Mouse (Mus musculus): Measurements from ENCODE around the gene Scgb2b24. TPM values are rescaled to one million over a fixed set of nuclear protein-coding genes. Genes with fewer than 3 reads are reported as not detected.

The Scgb2b24 gene
- not detected in 2 replicates for polyA plus RNA-seq (2012; ENCODE audit: insufficient read depth, insufficient read length, missing spikeins)

GRCm38 (mm10) chr7:33739212-33739611 is at the start of gene Scgb2b24:
Gene Scgb2b24 (minus strand): TSS chr7:33739312.
- no peak within 1 kb of the TSS for H3K4me3 ChIP-seq (ENCODE audit: insufficient read depth, low read depth, low read length)
- no peaks in the 10 kb centered on the region for H3K4me1 ChIP-seq (ENCODE audit: control insufficient read depth, insufficient read depth, insufficient read length, low read length)

DNA sequence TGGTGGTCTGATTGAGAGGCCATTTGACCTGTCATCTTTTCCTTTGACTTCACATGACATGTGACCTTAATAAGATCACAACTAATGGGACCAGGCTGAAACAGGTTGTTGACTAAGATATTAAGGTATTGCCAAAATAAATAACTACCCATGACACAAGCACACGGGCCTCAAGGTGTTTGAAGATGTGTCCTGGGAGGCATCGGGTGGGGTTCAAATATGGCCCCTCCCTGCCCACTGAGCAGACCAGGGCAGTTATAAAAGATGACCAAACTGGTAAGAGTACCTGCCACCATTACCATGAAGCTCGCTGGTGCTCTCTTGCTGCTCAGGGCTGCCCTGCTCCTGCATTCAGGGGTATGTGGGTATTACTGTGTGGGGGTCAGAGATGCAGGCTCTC is 4.4 kb upstream of the Scgb2b24 start, which contains the start of gene Scgb1b24:
Scgb1b24 (plus strand) TSS at position 301 of the 400 bp plus-strand sequence.
- Histone ChIP-seq H3K4me3 (ENCODE audit: insufficient read depth, low read depth, low read length) (no peak within 1 kb of the TSS), H3K4me1 (ENCODE audit: control insufficient read depth, insufficient read depth, insufficient read length, low read length) (no peaks in the 10 kb centered on the region), H3K27ac (replicated peaks; ENCODE audit: low read depth, low read length) (no peak within 1 kb of the TSS)

More at GRCm38 (mm10) chr7:33739212-33739611, at the start of gene Scgb2b24:
- no peak within 1 kb of the TSS for H3K27ac ChIP-seq (replicated peaks; ENCODE audit: low read depth, low read length)

- Histone ChIP-seq H3K4me3 (ENCODE audit: insufficient read depth, low read depth, low read length) (no peak overlapping the region), H3K27ac (replicated peaks; ENCODE audit: low read depth, low read length) (no peak overlapping the region), H3K4me1 (ENCODE audit: control insufficient read depth, insufficient read depth, insufficient read length, low read length) (no peaks in the 10 kb centered on the region)
These were observed 49.2 kb downstream of the Scgb2b24 start for GRCm38 (mm10) chr7:33689864-33690263.

Other genes with a start within 250 kb of the Scgb2b24 start
- not detected in 2 replicates for gene Scgb2b21, start 218.9 kb downstream of the Scgb2b24 start, polyA plus RNA-seq (2012; ENCODE audit: insufficient read depth, insufficient read length, missing spikeins)
- gene Scgb1b24, start 4.5 kb upstream of the Scgb2b24 start, polyA plus RNA-seq (2012; ENCODE audit: insufficient read depth, insufficient read length, missing spikeins), result not detected in 2 replicates
- gene Scgb2b26, start 205.7 kb upstream of the Scgb2b24 start, polyA plus RNA-seq (2012; ENCODE audit: insufficient read depth, insufficient read length, missing spikeins), result not detected in 2 replicates

Data from brown adipose tissue, adult 24 weeks (tissue).